Mouse (Mus musculus) liver, postnatal 0 days (tissue): ENCODE measurements at regions not wholly inside any gene's neighbourhood (a gene's known extent, or its start where the extent isn't known, plus 50 kb on each side); places are given as distances from the start of the nearest gene placed in this dataset.
A peak's percentile ranks its signal among the peaks of the same experiment; 100 is the strongest.

Experiments
- ATAC-seq: fragments of 200-750 bp; cut with Nextera tagmentation; 2 replicates; pipeline ENCODE4 v1.8.0; 2017; ENCODE audit warnings: mild to moderate bottlenecking, moderate library complexity
- DNase-seq: peaks from one replicate; pipeline ENCODE4 v3.0.0-alpha.2; 2016
- H3K27ac ChIP-seq: fragments of 300-500 bp; sonication (generic); 2 replicates; pipeline ENCODE4 v1.5.1; 2014; ENCODE audit warnings: antibody characterized with exemption, moderate library complexity, mild to moderate bottlenecking, low read depth
- H3K27me3 ChIP-seq: fragments of 300-500 bp; sonication (generic); 2 replicates; pipeline ENCODE4 v1.6.1; 2014; ENCODE audit warnings: low read length, control low read depth, mixed read lengths; ENCODE audit not compliant: insufficient read depth
- H3K36me3 ChIP-seq: fragments of 300-500 bp; sonication (generic); replicated peaks from 2 replicates; pipeline ENCODE4 v1.6.1; 2014; ENCODE audit warnings: mild to moderate bottlenecking, control low read depth, low read length, moderate library complexity, mixed read lengths; ENCODE audit not compliant: insufficient read depth
- H3K4me1 ChIP-seq: fragments of 300-500 bp; sonication (generic); 2 replicates; pipeline ENCODE4 v1.6.1; 2014; ENCODE audit warnings: antibody characterized with exemption, mild to moderate bottlenecking, control low read depth; ENCODE audit not compliant: insufficient read depth
- H3K4me2 ChIP-seq: fragments of 300-500 bp; sonication (generic); 2 replicates; pipeline ENCODE4 v1.6.1; 2014; ENCODE audit warnings: low read depth, mild to moderate bottlenecking, low read length, moderate library complexity, mixed read lengths
- H3K4me3 ChIP-seq: fragments of 300-500 bp; sonication (generic); 2 replicates; pipeline ENCODE4 v1.5.1; 2014; ENCODE audit warnings: low read depth, low read length
- H3K9ac ChIP-seq: fragments of 300-500 bp; sonication (generic); replicated peaks from 2 replicates; pipeline ENCODE4 v1.6.1; 2014; ENCODE audit warnings: mild to moderate bottlenecking, moderate library complexity
- H3K9me3 ChIP-seq: fragments of 300-500 bp; sonication (generic); 2 replicates; pipeline ENCODE4 v1.6.1; 2016; ENCODE audit warnings: mild to moderate bottlenecking, control low read depth, low read length, mixed read lengths
- CTCF ChIP-seq: sonication (generic); IDR thresholded peaks from 2 replicates; pipeline ENCODE4 v1.5.1; 2016; ENCODE audit warnings: antibody characterized with exemption, low read depth
- EP300 ChIP-seq: IDR thresholded peaks from 2 replicates; pipeline ENCODE4 v1.6.1; 2016; ENCODE audit warnings: antibody characterized with exemption, low read depth, mild to moderate bottlenecking
- WGBS: fragments of 180-500 bp; shearing (Covaris S2); extraction: QIAGEN DNeasy Blood & Tissue Kit; methylation state at CpG from one replicate; pipeline ENCODE4 v1.1.7; 2014; ENCODE audit not compliant: insufficient replicate concordance; 5-methylcytosine and 5-hydroxymethylcytosine counted together

GRCm38 (mm10) chr10:42131798-42132197 is 113.6 kb upstream of the Armc2 start:
- no peak for ATAC-seq
- no peak overlapping the region for H3K4me3 ChIP-seq
- H3K27ac ChIP-seq = no peak overlapping the region
- no peaks in the 10 kb centered on the region for H3K36me3 ChIP-seq
- no peaks in the 10 kb centered on the region for H3K27me3 ChIP-seq
- H3K4me1 ChIP-seq = no peaks in the 10 kb centered on the region
- WGBS = 87% methylated on average over 6 of the region's 6 CpGs
- H3K4me2 ChIP-seq = no peak overlapping the region
- no peaks in the 10 kb centered on the region for H3K9me3 ChIP-seq
- TF ChIP-seq CTCF (0 out of 2 replicates have a peak, but pooled peaks have one; percentile 17), EP300 (no peak)
- DNase-seq = no peak
- no peak overlapping the region for H3K9ac ChIP-seq

- no peak for ATAC-seq
- no peak overlapping the region for H3K27ac ChIP-seq
- no peak for TF ChIP-seq EP300
- TF ChIP-seq CTCF = no peak
- no peak for DNase-seq
- no peak overlapping the region for H3K9ac ChIP-seq
- no peaks in the 10 kb centered on the region for H3K4me1 ChIP-seq
- H3K4me3 ChIP-seq = no peak overlapping the region
- no peaks in the 10 kb centered on the region for H3K9me3 ChIP-seq
- no peaks in the 10 kb centered on the region for H3K27me3 ChIP-seq
- no peak overlapping the region for H3K4me2 ChIP-seq
- H3K36me3 ChIP-seq = no peaks in the 10 kb centered on the region
- 52% methylated on average over 2 of the region's 2 CpGs for WGBS
These were observed 113.1 kb upstream of the Armc2 start for GRCm38 (mm10) chr10:42131298-42131697.

GRCm38 (mm10) chr10:42127865-42128419 is 109.7 kb upstream of the Armc2 start:
- ATAC-seq = no peak
- Histone ChIP-seq H3K4me1 (no peaks in the 10 kb centered on the region), H3K4me2 (no peak overlapping the region), H3K27ac (no peak overlapping the region), H3K9ac (no peak overlapping the region), H3K4me3 (no peak overlapping the region), H3K27me3 (no peaks in the 10 kb centered on the region), H3K36me3 (no peaks in the 10 kb centered on the region), H3K9me3 (no peaks in the 10 kb centered on the region)
- WGBS = 85% methylated on average over 14 of the region's 14 CpGs
- DNase-seq = no peak
- no peak for TF ChIP-seq CTCF
- no peak for TF ChIP-seq EP300

GRCm38 (mm10) chr10:42126816-42127215 is 108.6 kb upstream of the Armc2 start:
- no peak overlapping the region for H3K27ac ChIP-seq
- H3K4me2 ChIP-seq = no peak overlapping the region
- ATAC-seq (no peak), DNase-seq (no peak)
- no peak overlapping the region for H3K9ac ChIP-seq
- H3K9me3 ChIP-seq = no peaks in the 10 kb centered on the region
- TF ChIP-seq CTCF = no peak
- TF ChIP-seq EP300 = no peak
- H3K36me3 ChIP-seq = no peaks in the 10 kb centered on the region
- H3K27me3 ChIP-seq = no peaks in the 10 kb centered on the region
- no peak overlapping the region for H3K4me3 ChIP-seq
- no peaks in the 10 kb centered on the region for H3K4me1 ChIP-seq
- 68% methylated on average over 1 of the region's 1 CpGs for WGBS

- H3K36me3 ChIP-seq = no peaks in the 10 kb centered on the region
- no peak overlapping the region for H3K9ac ChIP-seq
- 51% methylated on average over 7 of the region's 7 CpGs for WGBS
- no peak overlapping the region for H3K27ac ChIP-seq
- H3K4me2 ChIP-seq = no peak overlapping the region
- no peaks in the 10 kb centered on the region for H3K27me3 ChIP-seq
- TF ChIP-seq CTCF = no peak
- TF ChIP-seq EP300 = no peak
- ATAC-seq = no peak
- no peaks in the 10 kb centered on the region for H3K9me3 ChIP-seq
- no peak overlapping the region for H3K4me3 ChIP-seq
- DNase-seq = no peak
- H3K4me1 ChIP-seq = no peaks in the 10 kb centered on the region
These were observed 104.8 kb upstream of the Armc2 start for GRCm38 (mm10) chr10:42122768-42123635.

- Histone ChIP-seq H3K4me2 (no peak overlapping the region), H3K27ac (no peak overlapping the region), H3K36me3 (no peaks in the 10 kb centered on the region), H3K9ac (no peak overlapping the region), H3K4me3 (no peak overlapping the region), H3K9me3 (no peaks in the 10 kb centered on the region), H3K27me3 (no peaks in the 10 kb centered on the region), H3K4me1 (no peaks in the 10 kb centered on the region)
- DNase-seq (no peak), ATAC-seq (no peak)
- 65% methylated on average over 4 of the region's 4 CpGs for WGBS
- TF ChIP-seq EP300 (no peak), CTCF (no peak)
These were observed 103.7 kb upstream of the Armc2 start for GRCm38 (mm10) chr10:42121984-42122383.
